20 mouse cellular contexts compared by ENCODE assay signal in genomic region chr6:34034096-34034495, GRCm38 (mm10). TPM values are rescaled to one million over a fixed set of nuclear protein-coding genes. Genes with fewer than 3 reads are reported as not detected.
DNase-seq lines count a peak whose midpoint lies in the region; ATAC-seq lines count a peak whose summit lies in the region.
"Had no signal": no experiment of that assay in that cellular context is flagged by ENCODE, and none has a peak within 500 bp of the region (broad histone marks: within the 10 kb centered on the region; RNA-seq: fewer than 3 reads in every experiment).

No protein-coding gene starts in this region.

- H3K9ac ChIP-seq in embryonic facial prominence, embryonic 11.5 days (replicated peaks; ENCODE audit: low read length): no peak overlapping the region
- no peak overlapping the region for H3K9ac ChIP-seq in liver, embryonic 12.5 days
- H3K9ac ChIP-seq in intestine, embryonic 16.5 days (ENCODE audit: low read depth, low read length): no peak overlapping the region
- H3K9ac ChIP-seq: limb, embryonic 15.5 days had no signal

- WGBS in embryonic facial prominence, embryonic 11.5 days: 45% methylated on average over 3 of the region's 3 CpGs
- WGBS in embryonic facial prominence, embryonic 10.5 days: 58% methylated on average over 3 of the region's 3 CpGs
- 39% methylated on average over 3 of the region's 3 CpGs for WGBS in liver, embryonic 12.5 days (ENCODE audit: insufficient replicate concordance)
- WGBS in intestine, embryonic 16.5 days: 39% methylated on average over 3 of the region's 3 CpGs

- no peaks in the 10 kb centered on the region for H3K9me3 ChIP-seq in embryonic facial prominence, embryonic 11.5 days (replicated peaks; ENCODE audit: control insufficient read depth, low read length)
- no peaks in the 10 kb centered on the region for H3K9me3 ChIP-seq in embryonic facial prominence, embryonic 10.5 days
- H3K9me3 ChIP-seq in liver, embryonic 12.5 days (replicated peaks): no peaks in the 10 kb centered on the region
- no peaks in the 10 kb centered on the region for H3K9me3 ChIP-seq in intestine, embryonic 16.5 days (ENCODE audit: control insufficient read depth, low read length)
- H3K9me3 ChIP-seq: limb, embryonic 15.5 days had no signal

- no peaks in the 10 kb centered on the region for H3K27me3 ChIP-seq in embryonic facial prominence, embryonic 11.5 days (ENCODE audit: control insufficient read depth, insufficient read depth, low read length)
- no peaks in the 10 kb centered on the region for H3K27me3 ChIP-seq in embryonic facial prominence, embryonic 10.5 days (replicated peaks; ENCODE audit: low read depth, poor library complexity, severe bottlenecking)
- H3K27me3 ChIP-seq in liver, embryonic 12.5 days (replicated peaks): peaks cover 11% of the 10 kb centered on the region; the same call in 1 of the 2 replicates
- H3K27me3 ChIP-seq in intestine, embryonic 16.5 days (replicated peaks; ENCODE audit: control insufficient read depth, insufficient read depth, low read length): no peaks in the 10 kb centered on the region

- peak; percentile 21 for DNase-seq in embryonic facial prominence, embryonic 11.5 days (ENCODE audit: low spot score)
- DNase-seq in embryonic facial prominence, embryonic 10.5 days (ENCODE audit: low spot score): no peak
- DNase-seq in liver (no peak), 416B (ENCODE audit: low read depth) (peak; percentile 28)
- no peak for DNase-seq in adrenal gland, postnatal 36 days
- DNase-seq in layer of hippocampus, postnatal 10 days (ENCODE audit: low spot score in 2 of 2): no peak
- DNase-seq: B cell, adult 2 months; cerebellum, adult 8-10 months; heart, postnatal 36 days; kidney, adult 2 months; kidney, postnatal 14 days; right cerebral cortex, adult 18-20 months; spleen, adult 18-20 months had no signal

- no peak overlapping the region for H3K4me2 ChIP-seq in embryonic facial prominence, embryonic 11.5 days (ENCODE audit: low read depth, low read length)
- peak overlapping the region; percentile 35 for H3K4me2 ChIP-seq in liver, embryonic 12.5 days
- no peak overlapping the region for H3K4me2 ChIP-seq in intestine, embryonic 16.5 days (ENCODE audit: low read depth, low read length)
- H3K4me2 ChIP-seq: limb, embryonic 15.5 days had no signal

- H3K4me1 ChIP-seq in embryonic facial prominence, embryonic 11.5 days (ENCODE audit: control insufficient read depth, insufficient read depth, low read length): no peaks in the 10 kb centered on the region
- peaks cover 24% of the 10 kb centered on the region for H3K4me1 ChIP-seq in embryonic facial prominence, embryonic 10.5 days
- peaks cover 29% of the 10 kb centered on the region for H3K4me1 ChIP-seq in liver, embryonic 12.5 days
- 0 out of 2 replicates have a peak, but pooled peaks cover 5% of the 10 kb centered on the region for H3K4me1 ChIP-seq in intestine, embryonic 16.5 days (ENCODE audit: control insufficient read depth, insufficient read depth, low read length)

- no peaks in the 10 kb centered on the region for H3K36me3 ChIP-seq in embryonic facial prominence, embryonic 11.5 days (replicated peaks; ENCODE audit: control insufficient read depth, insufficient read depth, low read depth, low read length)
- H3K36me3 ChIP-seq in embryonic facial prominence, embryonic 10.5 days (replicated peaks): no peaks in the 10 kb centered on the region
- no peaks in the 10 kb centered on the region for H3K36me3 ChIP-seq in liver, embryonic 12.5 days
- H3K36me3 ChIP-seq in intestine, embryonic 16.5 days (ENCODE audit: control insufficient read depth, insufficient read depth, low read length): no peaks in the 10 kb centered on the region
- H3K36me3 ChIP-seq: limb, embryonic 15.5 days had no signal

- no peak overlapping the region for H3K27ac ChIP-seq in embryonic facial prominence, embryonic 11.5 days (replicated peaks; ENCODE audit: low read depth, low read length)
- H3K27ac ChIP-seq in embryonic facial prominence, embryonic 10.5 days (replicated peaks): no peak overlapping the region
- H3K27ac ChIP-seq in liver, embryonic 12.5 days: no peak overlapping the region
- H3K27ac ChIP-seq in intestine, embryonic 16.5 days (ENCODE audit: low read length): no peak overlapping the region
- H3K27ac ChIP-seq: limb, embryonic 15.5 days had no signal

- no peak overlapping the region for H3K4me3 ChIP-seq in embryonic facial prominence, embryonic 11.5 days (ENCODE audit: low read depth, low read length)
- H3K4me3 ChIP-seq in embryonic facial prominence, embryonic 10.5 days: no peak overlapping the region
- no peak overlapping the region for H3K4me3 ChIP-seq in liver, embryonic 12.5 days
- no peak overlapping the region for H3K4me3 ChIP-seq in intestine, embryonic 16.5 days (ENCODE audit: low read length)
- H3K4me3 ChIP-seq: erythroblast, embryonic 14.5 days; limb, embryonic 15.5 days had no signal

- ATAC-seq in embryonic facial prominence, embryonic 11.5 days (replicated peaks; ENCODE audit: insufficient number of reproducible peaks, low FRiP score, low TSS enrichment, low read depth): no peak
- no peak for ATAC-seq in liver, embryonic 12.5 days
- 0 out of 2 replicates have a peak, but pooled peaks have one; percentile 7 for ATAC-seq in intestine, embryonic 16.5 days
- ATAC-seq: forebrain, embryonic 16.5 days; hindbrain, embryonic 16.5 days; lung, postnatal 0 days had no signal

RNA-seq across cellular contexts. Expression of gene Lrguk, which starts 4.8 kb away (rescaled TPM):
- polyA plus RNA-seq in embryonic facial prominence, embryonic 11.5 days (2014; fragmentation: Nextera tagmentation; extraction: Ambion mirVana): 0.67 and 0.70 TPM in 2 replicates
- 0.89 and 1.1 TPM in 2 replicates for polyA plus RNA-seq in embryonic facial prominence, embryonic 10.5 days (2016; fragmentation: Nextera tagmentation; extraction: Ambion mirVana)
- polyA plus RNA-seq in liver, embryonic 12.5 days (2016; fragmentation: Nextera tagmentation; extraction: Ambion mirVana): 0.19 and 0.20 TPM in 2 replicates
- 0.42 and 0.45 TPM in 2 replicates for polyA plus RNA-seq in intestine, embryonic 16.5 days (2015; fragmentation: Nextera tagmentation; extraction: Ambion mirVana)
- total RNA-seq in adrenal gland, postnatal 36 days (2021): under 1 TPM; 0.43 to 0.60 TPM
- total RNA-seq in layer of hippocampus, postnatal 10 days (2021): 1 to 10 TPM; 2.2 to 3.2 TPM
- polyA plus RNA-seq: erythroblast, embryonic 14.5 days had no signal

Comparison
In these comparisons a context has a peak if more than half of its experiments do, and no peak if none do; other contexts are left out.
1. DNase-seq: peak in embryonic facial prominence, embryonic 11.5 days (single experiment) and 416B (single experiment); none in embryonic facial prominence, embryonic 10.5 days (single experiment), liver (single experiment), adrenal gland, postnatal 36 days (0 of 2) and layer of hippocampus, postnatal 10 days (0 of 2).